Mouse (Mus musculus) MEL (cell line): ENCODE measurements around the gene Pten.

Source experiments
- CHD1 ChIP-seq: IDR thresholded peaks from 2 replicates; pipeline ENCODE4 v1.6.1; 2012; ENCODE audit warnings: low read depth, mild to moderate bottlenecking, inconsistent platforms, low read length, improper control_type of control experiment
- CHD2 ChIP-seq: IDR thresholded peaks from 2 replicates; pipeline ENCODE4 v1.6.1; 2011; ENCODE audit warnings: low read length, improper control_type of control experiment
- CTCF ChIP-seq, 3 experiments: IDR thresholded peaks in 2 of 3; conservative IDR thresholded peaks in 1 of 3; 2 replicates each; pipeline ENCODE4 v1.5.1; 2011 to 2012; ENCODE audit warnings: low read length in 3 of 3, low read depth in 2 of 3, mild to moderate bottlenecking in 2 of 3, improper control_type of control experiment in 1 of 3, inconsistent platforms in 1 of 3, mixed read lengths in 1 of 3, moderate library complexity in 1 of 3; ENCODE audit not compliant: control insufficient read depth in 1 of 3, insufficient read depth in 1 of 3, poor library complexity in 1 of 3, severe bottlenecking in 1 of 3
- GABPA ChIP-seq: IDR thresholded peaks from 2 replicates; pipeline ENCODE4 v1.6.1; 2012; ENCODE audit warnings: low read depth, mild to moderate bottlenecking, inconsistent platforms, low read length, improper control_type of control experiment, moderate library complexity
- HCFC1 ChIP-seq: IDR thresholded peaks from 2 replicates; pipeline ENCODE4 v1.6.1; 2012; ENCODE audit warnings: low read depth, mild to moderate bottlenecking, inconsistent platforms, low read length, improper control_type of control experiment, moderate library complexity
- JUND ChIP-seq: IDR thresholded peaks from 2 replicates; pipeline ENCODE4 v1.6.1; 2011; ENCODE audit warnings: low read depth, mild to moderate bottlenecking, improper control_type of control experiment, low read length
- MAX ChIP-seq: IDR thresholded peaks from 2 replicates; pipeline ENCODE4 v1.6.1; 2011; ENCODE audit warnings: low read length, improper control_type of control experiment
- MAZ ChIP-seq: IDR thresholded peaks from 2 replicates; pipeline ENCODE4 v1.6.1; 2012; ENCODE audit warnings: low read depth, mild to moderate bottlenecking, inconsistent platforms, low read length, improper control_type of control experiment
- MYC ChIP-seq: IDR thresholded peaks from 2 replicates; pipeline ENCODE4 v1.6.1; 2011; ENCODE audit warnings: low read depth, mild to moderate bottlenecking, low read length, improper control_type of control experiment, moderate library complexity
- POLR2A ChIP-seq, 2 experiments: IDR thresholded peaks; 2 replicates each; pipeline ENCODE4 v1.6.1; 2011 to 2012; ENCODE audit warnings: low read length in 2 of 2, mild to moderate bottlenecking in 2 of 2, control low read depth in 1 of 2, improper control_type of control experiment in 1 of 2, low read depth in 1 of 2, moderate library complexity in 1 of 2; ENCODE audit not compliant: control insufficient read depth in 1 of 2, insufficient read depth in 1 of 2, poor library complexity in 1 of 2
- RAD21 ChIP-seq: IDR thresholded peaks from 2 replicates; pipeline ENCODE4 v1.6.1; 2011; ENCODE audit warnings: mild to moderate bottlenecking, low read depth, low read length, improper control_type of control experiment
- RCOR1 ChIP-seq: IDR thresholded peaks from 2 replicates; pipeline ENCODE4 v1.6.1; 2012; ENCODE audit warnings: low read depth, mild to moderate bottlenecking, inconsistent platforms, low read length, improper control_type of control experiment
- TAL1 ChIP-seq: IDR thresholded peaks from 2 replicates; pipeline ENCODE4 v1.6.1; 2012; ENCODE audit warnings: mild to moderate bottlenecking, inconsistent platforms, low read length, moderate library complexity, mixed read lengths
- USF1 ChIP-seq: IDR thresholded peaks from 2 replicates; pipeline ENCODE4 v1.6.1; 2014; ENCODE audit warnings: low read depth, mild to moderate bottlenecking, inconsistent platforms, low read length, improper control_type of control experiment, moderate library complexity

DNA sequence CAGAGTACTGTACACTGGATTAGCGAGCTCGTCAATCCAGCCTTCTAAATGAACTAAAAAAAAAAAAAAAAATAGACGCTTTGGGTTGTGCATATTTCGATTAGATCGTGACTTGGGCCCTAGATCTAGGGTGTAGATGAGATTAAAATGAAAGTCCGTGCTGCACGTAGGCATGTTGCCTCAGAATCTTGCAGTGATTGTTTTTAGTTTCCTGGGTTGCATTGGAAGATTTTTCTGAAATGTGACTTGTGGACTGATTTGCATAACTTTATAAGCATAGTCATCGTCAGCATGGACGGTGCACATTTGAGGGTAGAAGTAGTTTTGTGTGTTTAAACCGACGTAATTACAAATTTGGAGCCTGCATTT, 1.5 kb downstream of the Pten start:
- TF ChIP-seq MYC = no peak
- TF ChIP-seq RAD21 = no peak
- no peak for TF ChIP-seq GABPA
- no peak for TF ChIP-seq POLR2A (IDR thresholded peaks at IDR 0.05; ENCODE audit: control insufficient read depth in 1 of 2, insufficient read depth in 1 of 2, low read depth in 1 of 2, low read length in 2 of 2, poor library complexity in 1 of 2)
- TF ChIP-seq CTCF (IDR thresholded peaks at IDR 0.05 in 2 of 3, conservative IDR thresholded peaks at IDR 0.05 in 1 of 3; ENCODE audit: control insufficient read depth in 1 of 3, insufficient read depth in 1 of 3, low read depth in 2 of 3, low read length in 3 of 3, poor library complexity in 1 of 3, severe bottlenecking in 1 of 3) = no peak
- no peak for TF ChIP-seq MAX
- no peak for TF ChIP-seq CHD2
- TF ChIP-seq RCOR1 = peak; percentile 63
- TF ChIP-seq TAL1 = no peak
- TF ChIP-seq HCFC1 = no peak
- TF ChIP-seq MAZ = no peak
- no peak for TF ChIP-seq USF1
- peak; percentile 13; the same call in 1 of the 2 replicates for TF ChIP-seq CHD1
- TF ChIP-seq JUND = no peak
